Mouse (Mus musculus) bone marrow macrophage, adult 2 months (primary cell): ENCODE measurements around the gene Col4a2.

Experiments
- CTCF ChIP-seq: IDR thresholded peaks from 2 replicates; pipeline ENCODE4 v1.5.1; 2012; ENCODE audit warnings: low read depth, mild to moderate bottlenecking, low read length, moderate library complexity
- POLR2A ChIP-seq: IDR thresholded peaks from 2 replicates; pipeline ENCODE4 v1.6.1; 2012; ENCODE audit warnings: mild to moderate bottlenecking, low read depth, low read length, borderline replicate concordance

DNA sequence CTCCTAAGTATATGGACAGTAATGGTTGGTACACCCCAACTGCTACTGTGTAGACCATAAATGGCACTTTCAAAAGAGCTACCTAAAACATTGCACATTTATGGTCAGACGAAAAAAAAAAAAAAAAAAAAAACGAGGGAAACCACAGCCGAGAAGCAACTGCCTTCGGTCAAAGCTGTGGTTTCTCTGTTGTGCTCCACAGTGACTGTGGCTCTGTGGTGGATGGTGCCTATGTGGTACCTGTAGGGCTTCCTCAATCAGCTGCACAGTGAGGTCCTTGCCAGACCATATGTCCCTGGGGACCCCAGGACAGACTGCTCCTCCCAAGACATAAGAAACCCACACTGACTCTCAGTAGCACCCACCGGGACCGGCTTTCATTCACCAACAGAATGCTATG is 36.3 kb upstream of the Col4a2 start:
- TF ChIP-seq CTCF: no peak
- TF ChIP-seq POLR2A: no peak
